Mouse (Mus musculus) liver, adult 2 months (tissue): Measurements from ENCODE around the gene Tmem109.

Source experiments
- CTCF ChIP-seq: fragments of 200-500 bp; IDR thresholded peaks from 2 replicates; pipeline ENCODE4 v1.5.1; 2011; ENCODE audit warnings: low read depth, low read length, control low read depth
- POLR2A ChIP-seq: fragments of 200-500 bp; IDR thresholded peaks from 2 replicates; pipeline ENCODE4 v1.6.1; 2011; ENCODE audit warnings: low read length, control low read depth; ENCODE audit not compliant: insufficient read depth; ENCODE audit errors: extremely low read depth

DNA sequence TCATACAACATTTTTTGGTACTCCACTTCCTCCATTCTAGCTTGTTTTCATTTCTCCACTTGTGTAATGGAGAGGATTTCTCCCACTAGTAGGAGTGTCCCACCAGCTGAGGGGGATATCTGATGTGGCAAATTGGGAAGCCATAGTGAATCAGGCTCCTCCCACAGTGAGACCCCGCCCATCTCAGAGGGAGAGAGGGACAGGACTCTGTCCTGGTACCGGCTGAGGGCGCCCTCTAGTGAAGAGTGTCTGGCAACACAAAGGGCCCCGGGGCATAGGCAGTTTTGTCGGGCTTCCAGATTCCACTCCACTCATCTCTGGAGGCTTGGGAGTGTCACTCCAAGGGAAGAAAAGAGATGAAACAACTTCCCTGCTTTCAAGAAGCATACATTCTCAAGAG, 50.4 kb downstream of the Tmem109 start:
- peak; percentile 79 for TF ChIP-seq CTCF
- TF ChIP-seq POLR2A = no peak
